Mouse (Mus musculus) bone marrow, adult 2 months (tissue): Measurements from ENCODE around the gene Rgs12. TPM values are rescaled to one million over a fixed set of nuclear protein-coding genes. Genes with fewer than 3 reads are reported as not detected.

Source experiments
- H3K27ac ChIP-seq: fragments of 200-500 bp; 2 replicates; pipeline ENCODE4 v1.5.1; 2012; ENCODE audit warnings: low read depth, mild to moderate bottlenecking, control low read depth, inconsistent platforms, low read length; ENCODE audit not compliant: control insufficient read depth, poor library complexity, insufficient read depth
- H3K4me1 ChIP-seq: fragments of 200-500 bp; 2 replicates; pipeline ENCODE4 v1.6.1; 2011; ENCODE audit warnings: low read length; ENCODE audit not compliant: control insufficient read depth, insufficient read depth
- H3K4me3 ChIP-seq: fragments of 200-500 bp; replicated peaks from 2 replicates; pipeline ENCODE3; 2011; ENCODE audit warnings: mild to moderate bottlenecking, low read depth, low read length, control low read depth; ENCODE audit not compliant: control insufficient read depth
- CTCF ChIP-seq: fragments of 200-500 bp; IDR thresholded peaks from 2 replicates; pipeline ENCODE4 v1.5.1; 2011; ENCODE audit warnings: low read length, control low read depth; ENCODE audit not compliant: control insufficient read depth, insufficient read depth
- POLR2A ChIP-seq: fragments of 200-500 bp; IDR thresholded peaks from 2 replicates; pipeline ENCODE4 v1.6.1; 2011; ENCODE audit warnings: low read depth, mild to moderate bottlenecking, control low read depth, low read length, borderline replicate concordance; ENCODE audit not compliant: control insufficient read depth
- WGBS: fragments of 180-500 bp; shearing (Covaris S2); methylation state at CpG from one replicate; pipeline ENCODE4 v1.1.7; 2018; 5-methylcytosine and 5-hydroxymethylcytosine counted together
- polyA plus RNA-seq: library from polyadenylated mRNA; stranded (reverse); fragments of >200 nt; gene quantifications from 2 replicates; pipeline ENCODE4 v1.2.4, GENCODE M21; 2011; ENCODE audit warnings: low replicate concordance; ENCODE audit not compliant: missing spikeins, insufficient read depth, insufficient read length

Gene Rgs12
- polyA plus RNA-seq, 1 experiment: 56.9 TPM

GRCm38 (mm10) chr5:35003611-35004162 lies 54.4 kb downstream of the Rgs12 start:
- Histone ChIP-seq H3K4me1 (no peaks in the 10 kb centered on the region; the same call in 1 of the 2 replicates), H3K27ac (no peak overlapping the region), H3K4me3 (no peak overlapping the region)
- TF ChIP-seq CTCF (no peak), POLR2A (no peak)
- WGBS: 93% methylated on average over 7 of the region's 7 CpGs

DNA sequence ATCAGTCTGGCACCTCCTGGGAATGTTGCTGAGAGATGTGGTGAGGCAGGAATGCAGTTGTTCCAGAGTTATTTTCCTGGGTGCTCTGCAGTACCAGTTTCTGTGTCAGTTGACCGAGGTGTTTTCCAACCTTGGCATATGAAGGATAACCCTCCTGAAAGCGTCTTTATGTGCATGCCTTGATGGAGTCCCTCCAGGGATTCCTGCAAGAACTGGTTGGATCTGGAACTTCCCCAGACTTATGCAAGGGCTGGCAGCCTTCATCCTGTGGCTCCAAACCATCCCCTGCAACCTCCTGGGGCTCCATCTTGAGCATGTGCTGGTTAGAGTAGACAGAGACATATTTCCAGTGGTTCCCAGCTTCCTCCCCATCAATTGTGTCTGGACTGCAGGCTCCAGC lies 55.5 kb downstream of the Rgs12 start:
- no peak for TF ChIP-seq CTCF
- no peak for TF ChIP-seq POLR2A
- Histone ChIP-seq H3K27ac (no peak overlapping the region), H3K4me3 (no peak overlapping the region), H3K4me1 (no peaks in the 10 kb centered on the region; the same call in 1 of the 2 replicates)
- WGBS: 89% methylated on average over 2 of the region's 2 CpGs

- Histone ChIP-seq H3K4me1 (no peaks in the 10 kb centered on the region; the same call in 1 of the 2 replicates), H3K4me3 (no peak overlapping the region), H3K27ac (no peak overlapping the region)
- TF ChIP-seq POLR2A (no peak), CTCF (no peak)
- 82% methylated on average over 3 of the region's 3 CpGs for WGBS
Observed at GRCm38 (mm10) chr5:35005659-35006058, 56.4 kb downstream of the Rgs12 start.

- H3K4me1 ChIP-seq: no peaks in the 10 kb centered on the region
- no peak overlapping the region for H3K4me3 ChIP-seq
- no peak overlapping the region for H3K27ac ChIP-seq
Observed at GRCm38 (mm10) chr5:35006599-35006998, 57.4 kb downstream of the Rgs12 start.

DNA sequence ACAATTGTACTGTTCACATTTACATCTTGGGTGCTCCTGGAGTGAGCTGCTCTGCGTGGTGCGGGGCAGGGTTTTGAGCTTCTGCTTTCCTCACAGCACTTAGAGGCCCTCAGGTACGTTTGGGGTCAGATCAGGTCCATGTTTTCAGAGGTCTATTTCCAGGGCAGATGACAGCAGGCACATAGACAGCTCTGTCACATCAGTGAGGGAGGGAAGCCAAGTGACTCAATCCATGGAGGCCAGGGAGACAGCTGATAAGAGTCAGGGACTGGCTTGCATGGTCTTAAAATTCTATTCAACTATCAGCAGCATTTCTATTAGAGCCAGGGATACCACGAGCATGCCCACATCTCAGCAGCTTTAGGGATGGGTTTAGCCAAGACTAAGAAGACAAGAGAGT lies 59.9 kb downstream of the Rgs12 start:
- 87% methylated on average over 4 of the region's 4 CpGs for WGBS
- TF ChIP-seq POLR2A: no peak
- TF ChIP-seq CTCF: no peak
- Histone ChIP-seq H3K4me1 (no peaks in the 10 kb centered on the region), H3K27ac (no peak overlapping the region), H3K4me3 (no peak overlapping the region)

More at GRCm38 (mm10) chr5:35006599-35006998, 57.4 kb downstream of the Rgs12 start:
- TF ChIP-seq CTCF (no peak), POLR2A (no peak)
- 82% methylated on average over 2 of the region's 2 CpGs for WGBS

- Histone ChIP-seq H3K4me1 (no peaks in the 10 kb centered on the region), H3K27ac (no peak overlapping the region)
Observed at GRCm38 (mm10) chr5:35010656-35011055, 61.4 kb downstream of the Rgs12 start.

DNA sequence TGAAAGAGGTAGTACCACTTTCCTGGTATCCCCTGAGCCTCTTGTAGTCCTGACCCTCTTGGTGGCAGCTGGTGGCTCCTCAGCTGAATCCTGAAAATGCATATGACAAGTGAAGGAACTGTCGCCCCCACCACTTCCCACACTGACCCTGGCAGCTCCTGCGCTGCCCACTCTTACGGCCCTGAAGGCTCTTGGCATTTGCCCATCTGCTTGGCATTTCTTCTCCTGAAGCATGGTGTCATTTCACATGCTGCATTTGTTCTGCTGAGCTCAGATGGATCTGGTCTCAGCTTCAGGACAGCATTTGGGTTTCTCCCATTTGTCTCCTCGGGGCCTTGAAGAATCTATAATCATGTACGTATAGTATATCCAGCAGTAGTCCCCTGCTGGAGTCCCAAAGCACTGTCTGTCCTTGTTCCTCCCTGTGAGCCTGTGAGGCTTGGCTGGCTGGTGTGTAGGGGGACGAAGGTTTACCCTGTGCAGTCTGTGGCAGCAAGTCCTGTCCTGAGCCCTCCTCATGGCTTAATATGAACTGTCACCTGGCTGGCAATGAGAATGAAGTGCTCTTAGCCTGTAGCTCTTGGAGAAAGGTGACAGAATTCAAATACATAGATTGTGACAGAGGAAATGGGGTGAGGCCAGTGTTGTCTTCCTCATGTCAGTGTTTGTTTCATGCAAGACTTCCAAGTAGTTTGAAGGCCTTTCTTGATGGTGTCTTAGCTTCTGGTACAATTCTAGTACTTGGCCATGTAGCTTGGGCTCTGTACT lies 62.1 kb downstream of the Rgs12 start:
- TF ChIP-seq POLR2A: no peak
- 91% methylated on average over 6 of the region's 6 CpGs for WGBS
- no peak overlapping the region for H3K4me3 ChIP-seq
- H3K27ac ChIP-seq: no peak overlapping the region
- no peaks in the 10 kb centered on the region for H3K4me1 ChIP-seq

More at GRCm38 (mm10) chr5:35010656-35011055, 61.4 kb downstream of the Rgs12 start:
- TF ChIP-seq POLR2A (no peak), CTCF (no peak)
- 84% methylated on average over 5 of the region's 5 CpGs for WGBS
- no peak overlapping the region for H3K4me3 ChIP-seq

- no peak overlapping the region for H3K27ac ChIP-seq
- H3K4me3 ChIP-seq: no peak overlapping the region
- TF ChIP-seq CTCF (no peak), POLR2A (no peak)
- no peaks in the 10 kb centered on the region for H3K4me1 ChIP-seq
- WGBS: 93% methylated on average over 6 of the region's 6 CpGs
Observed at GRCm38 (mm10) chr5:35014036-35014435, 64.8 kb downstream of the Rgs12 start.
